Mouse (Mus musculus) liver, adult 2 months (tissue): ENCODE results near the gene Nebl.

Experiments
- CTCF ChIP-seq: fragments of 200-500 bp; IDR thresholded peaks from 2 replicates; pipeline ENCODE4 v1.5.1; 2011; ENCODE audit warnings: low read depth, low read length, control low read depth
- POLR2A ChIP-seq: fragments of 200-500 bp; IDR thresholded peaks from 2 replicates; pipeline ENCODE4 v1.6.1; 2011; ENCODE audit warnings: low read length, control low read depth; ENCODE audit not compliant: insufficient read depth; ENCODE audit errors: extremely low read depth

GRCm38 (mm10) chr2:17365671-17366070 is 365.6 kb downstream of the Nebl start:
- no peak for TF ChIP-seq CTCF
- no peak for TF ChIP-seq POLR2A
